Mouse (Mus musculus) midbrain, postnatal 0 days (tissue): ENCODE data around the gene Slc25a3. TPM values are rescaled to one million over a fixed set of nuclear protein-coding genes. Genes with fewer than 3 reads are reported as not detected.
A peak's percentile ranks its signal among the peaks of the same experiment; 100 is the strongest.

Experiments used
- ATAC-seq: fragments of 200-750 bp; cut with Nextera tagmentation; 2 replicates; pipeline ENCODE4 v1.8.0; 2017; ENCODE audit warnings: moderate number of reproducible peaks, mild to moderate bottlenecking, moderate TSS enrichment, moderate library complexity; ENCODE audit not compliant: low FRiP score
- DNase-seq: peaks from one replicate; pipeline ENCODE4 v3.0.0-alpha.2; 2015; ENCODE audit warnings: low spot score
- H3K27ac ChIP-seq: fragments of 300-500 bp; sonication (generic); 2 replicates; pipeline ENCODE4 v1.5.1; 2014; ENCODE audit warnings: low read depth, mild to moderate bottlenecking, low read length, mixed read lengths
- H3K27me3 ChIP-seq: fragments of 300-500 bp; sonication (generic); 2 replicates; pipeline ENCODE4 v1.6.1; 2014; ENCODE audit warnings: low read length, control low read depth, mixed read lengths; ENCODE audit not compliant: insufficient read depth
- H3K36me3 ChIP-seq: fragments of 300-500 bp; sonication (generic); 2 replicates; pipeline ENCODE4 v1.6.1; 2014; ENCODE audit warnings: low read length, control low read depth, mixed read lengths; ENCODE audit not compliant: insufficient read depth
- H3K4me1 ChIP-seq: fragments of 300-500 bp; sonication (generic); 2 replicates; pipeline ENCODE4 v1.6.1; 2014; ENCODE audit warnings: mild to moderate bottlenecking, control low read depth, antibody characterized with exemption, low read length, mixed read lengths; ENCODE audit not compliant: insufficient read depth
- H3K4me2 ChIP-seq: fragments of 300-500 bp; sonication (generic); 2 replicates; pipeline ENCODE4 v1.6.1; 2014; ENCODE audit warnings: low read depth, mild to moderate bottlenecking, low read length, mixed read lengths; ENCODE audit not compliant: poor library complexity, severe bottlenecking
- H3K4me3 ChIP-seq: fragments of 300-500 bp; sonication (generic); 2 replicates; pipeline ENCODE4 v1.5.1; 2014; ENCODE audit warnings: low read depth, mild to moderate bottlenecking, low read length, moderate library complexity
- H3K9ac ChIP-seq: fragments of 300-500 bp; sonication (generic); replicated peaks from 2 replicates; pipeline ENCODE4 v1.6.1; 2014; ENCODE audit warnings: mild to moderate bottlenecking, low read length, moderate library complexity, mixed read lengths; ENCODE audit not compliant: poor library complexity, severe bottlenecking
- H3K9me3 ChIP-seq: fragments of 300-500 bp; sonication (generic); 2 replicates; pipeline ENCODE4 v1.6.1; 2016; ENCODE audit warnings: low read length, control low read depth
- CTCF ChIP-seq: IDR thresholded peaks from 2 replicates; pipeline ENCODE4 v1.5.1; 2016; ENCODE audit warnings: antibody characterized with exemption, mild to moderate bottlenecking
- WGBS: fragments of 180-500 bp; shearing (Covaris S2); extraction: QIAGEN DNeasy Blood & Tissue Kit; methylation state at CpG from one replicate; pipeline ENCODE4 v1.1.7; 2014; 5-methylcytosine and 5-hydroxymethylcytosine counted together
- polyA plus RNA-seq: library from polyadenylated mRNA; unstranded; fragments of >200 nt; fragmentation: Nextera tagmentation; extraction: Ambion mirVana; gene quantifications from 2 replicates; pipeline ENCODE4 v1.2.1, GENCODE M21; 2015
- total RNA-seq: library from RNA; depleted of rRNA; stranded (reverse); fragments of >200 nt; gene quantifications from 2 replicates; pipeline ENCODE4 v1.2.3, GENCODE M21; 2014

Gene Slc25a3
- total and polyA plus RNA-seq, 2 experiments from 2014 or later = 430 to 640 TPM

- Histone ChIP-seq H3K36me3 (peaks cover 25% of the 10 kb centered on the region), H3K9ac (no peak overlapping the region), H3K4me2 (no peak overlapping the region), H3K27ac (no peak overlapping the region), H3K4me3 (no peak overlapping the region), H3K27me3 (no peaks in the 10 kb centered on the region), H3K9me3 (no peaks in the 10 kb centered on the region), H3K4me1 (no peaks in the 10 kb centered on the region)
- ATAC-seq (no peak), DNase-seq (no peak)
- TF ChIP-seq CTCF = no peak
- 95% methylated on average over 7 of the region's 7 CpGs for WGBS
These were observed 21.6 kb upstream of the Slc25a3 start for GRCm38 (mm10) chr10:91145413-91145812.

GRCm38 (mm10) chr10:91143313-91144230 is 19.7 kb upstream of the Slc25a3 start:
- Histone ChIP-seq H3K27ac (no peak overlapping the region), H3K9me3 (no peaks in the 10 kb centered on the region), H3K4me3 (no peak overlapping the region), H3K4me2 (no peak overlapping the region), H3K36me3 (peaks cover 12% of the 10 kb centered on the region; the same call in 1 of the 2 replicates), H3K4me1 (no peaks in the 10 kb centered on the region), H3K9ac (no peak overlapping the region), H3K27me3 (no peaks in the 10 kb centered on the region)
- no peak for ATAC-seq
- 75% methylated on average over 18 of the region's 18 CpGs for WGBS
- TF ChIP-seq CTCF = 0 out of 2 replicates have a peak, but pooled peaks have one; percentile 16
- no peak for DNase-seq

- Histone ChIP-seq H3K4me2 (no peak overlapping the region), H3K36me3 (peaks cover 11% of the 10 kb centered on the region; the same call in 1 of the 2 replicates), H3K4me3 (no peak overlapping the region), H3K27me3 (no peaks in the 10 kb centered on the region), H3K27ac (no peak overlapping the region), H3K9me3 (no peaks in the 10 kb centered on the region), H3K4me1 (no peaks in the 10 kb centered on the region), H3K9ac (no peak overlapping the region)
- DNase-seq = no peak
- WGBS = 77% methylated on average over 10 of the region's 10 CpGs
- no peak for TF ChIP-seq CTCF
- ATAC-seq = no peak
These were observed 18.9 kb upstream of the Slc25a3 start for GRCm38 (mm10) chr10:91142654-91143191.

DNA sequence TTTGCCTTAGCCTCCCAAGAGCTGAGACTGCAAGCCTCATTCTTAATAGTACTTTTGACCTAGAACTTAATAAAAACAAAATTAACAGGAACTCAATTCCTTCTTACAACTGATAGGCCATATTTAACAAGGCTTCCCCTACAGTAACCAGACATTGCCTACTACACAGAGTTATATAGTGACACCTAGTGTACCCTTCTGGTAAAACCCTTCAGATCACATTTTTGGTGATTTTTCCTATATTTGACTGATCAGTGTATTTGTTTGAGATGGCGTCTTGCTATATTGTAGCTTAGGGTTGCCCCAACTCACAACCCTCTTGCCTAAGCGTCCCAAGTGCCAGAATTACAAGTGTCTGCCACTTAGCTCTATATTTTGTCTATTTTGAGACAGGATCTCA is 17.7 kb upstream of the Slc25a3 start:
- Histone ChIP-seq H3K36me3 (peaks cover 5% of the 10 kb centered on the region; the same call in 1 of the 2 replicates), H3K9ac (no peak overlapping the region), H3K27me3 (no peaks in the 10 kb centered on the region), H3K27ac (no peak overlapping the region), H3K4me3 (no peak overlapping the region), H3K9me3 (no peaks in the 10 kb centered on the region), H3K4me1 (no peaks in the 10 kb centered on the region), H3K4me2 (no peak overlapping the region)
- peak; percentile 87 for TF ChIP-seq CTCF
- 32% methylated on average over 2 of the region's 2 CpGs for WGBS
- ATAC-seq = 0 out of 2 replicates have a peak, but pooled peaks have one; percentile 41
- peak; percentile 79 for DNase-seq

DNA sequence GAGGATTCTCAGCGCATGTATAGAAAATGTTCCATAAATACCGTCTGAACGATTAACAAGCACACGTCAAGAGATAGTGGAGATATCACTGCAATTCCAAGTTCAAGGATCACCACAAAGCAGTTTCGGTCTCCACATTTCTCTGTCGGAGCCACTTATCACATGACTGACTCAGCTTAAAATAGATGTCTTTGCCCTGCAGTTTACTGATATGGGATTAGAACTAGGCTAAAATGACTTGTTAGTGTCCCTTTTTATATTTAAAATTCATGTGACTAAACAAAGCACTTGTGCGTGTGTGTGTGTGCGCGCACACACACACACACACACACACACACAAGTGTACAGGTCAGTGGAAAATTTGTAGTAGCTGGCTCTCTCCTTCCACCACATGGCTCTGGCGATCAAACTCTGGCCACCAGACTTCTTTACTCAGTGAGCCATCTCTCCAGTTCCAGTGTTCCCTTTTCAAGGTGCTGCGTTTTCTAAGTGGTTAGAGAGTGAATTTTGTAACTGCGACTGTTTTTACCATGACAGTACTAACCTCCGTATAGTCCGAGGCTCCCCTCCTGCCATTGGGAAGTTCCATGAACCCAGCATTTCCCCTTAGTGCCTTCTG is 15.4 kb upstream of the Slc25a3 start:
- H3K36me3 ChIP-seq = no peaks in the 10 kb centered on the region
- no peak overlapping the region for H3K4me3 ChIP-seq
- H3K27me3 ChIP-seq = no peaks in the 10 kb centered on the region
- 0 out of 2 replicates have a peak overlapping the region, but pooled peaks have one; percentile 8 for H3K9ac ChIP-seq
- ATAC-seq = no peak
- H3K4me2 ChIP-seq = no peak overlapping the region
- no peak for DNase-seq
- no peak overlapping the region for H3K27ac ChIP-seq
- no peaks in the 10 kb centered on the region for H3K9me3 ChIP-seq
- no peaks in the 10 kb centered on the region for H3K4me1 ChIP-seq
- TF ChIP-seq CTCF = no peak
- 89% methylated on average over 14 of the region's 14 CpGs for WGBS

- WGBS = 80% methylated on average over 3 of the region's 3 CpGs
- TF ChIP-seq CTCF = no peak
- H3K36me3 ChIP-seq = no peaks in the 10 kb centered on the region
These were observed 14.5 kb upstream of the Slc25a3 start for GRCm38 (mm10) chr10:91138317-91138716.

More at GRCm38 (mm10) chr10:91138317-91138716, 14.5 kb upstream of the Slc25a3 start:
- Histone ChIP-seq H3K27ac (no peak overlapping the region), H3K4me1 (no peaks in the 10 kb centered on the region), H3K27me3 (no peaks in the 10 kb centered on the region), H3K4me2 (no peak overlapping the region), H3K9ac (no peak overlapping the region), H3K9me3 (no peaks in the 10 kb centered on the region), H3K4me3 (no peak overlapping the region)
- DNase-seq = no peak
- no peak for ATAC-seq
